Mouse (Mus musculus): Measurements from ENCODE around the gene Slc40a1. TPM values are rescaled to one million over a fixed set of nuclear protein-coding genes. Genes with fewer than 3 reads are reported as not detected.

Slc40a1 gene
- polyA plus RNA-seq, 1 experiment from 2014 or later = 19.4 TPM

GRCm38 (mm10) chr1:45882076-45882475, 44.2 kb downstream of the Slc40a1 start:
- Histone ChIP-seq H3K4me3 (no peak overlapping the region), H3K36me3 (no peaks in the 10 kb centered on the region), H3K4me1 (no peaks in the 10 kb centered on the region), H3K27me3 (replicated peaks) (no peaks in the 10 kb centered on the region), H3K9ac (no peak overlapping the region), H3K9me3 (no peaks in the 10 kb centered on the region), H3K27ac (replicated peaks) (no peak overlapping the region), H3K4me2 (no peak overlapping the region)
- WGBS = 60% methylated on average over 6 of the region's 6 CpGs
- no peak for ATAC-seq (ENCODE audit: extremely low read depth, insufficient number of reproducible peaks, low FRiP score, low TSS enrichment)

DNA sequence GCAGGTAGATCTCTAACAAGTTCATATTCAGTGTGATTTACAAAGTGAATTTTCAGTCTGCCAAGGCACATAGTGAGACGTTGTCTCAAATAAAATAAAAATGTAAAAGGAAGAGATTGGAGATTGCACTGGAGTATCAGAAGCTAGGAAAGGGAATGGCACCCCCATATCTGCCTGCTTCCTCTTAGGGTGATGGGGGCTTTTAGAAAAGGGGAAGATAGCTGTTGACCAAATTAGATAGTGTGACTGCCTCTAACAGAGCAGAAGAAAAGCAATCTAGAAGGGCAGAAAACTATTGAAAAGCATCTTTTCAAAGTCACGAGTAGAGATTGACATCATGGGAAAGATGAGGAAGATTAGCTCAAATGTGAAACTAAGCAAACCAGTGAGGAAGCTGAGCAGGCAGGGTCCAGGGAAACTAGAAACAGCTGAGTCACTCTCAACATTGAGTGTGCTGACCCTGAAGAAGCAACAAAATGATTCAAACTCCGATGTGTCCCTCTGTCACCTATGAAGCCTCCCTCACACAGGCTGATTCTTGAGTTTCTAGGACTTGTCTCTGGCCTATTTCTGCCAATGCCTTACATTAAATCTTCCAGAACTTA, 45.0 kb downstream of the Slc40a1 start:
- WGBS = 72% methylated on average over 3 of the region's 3 CpGs
- H3K9me3 ChIP-seq = no peaks in the 10 kb centered on the region
- no peak overlapping the region for H3K27ac ChIP-seq (replicated peaks)
- ATAC-seq (ENCODE audit: extremely low read depth, insufficient number of reproducible peaks, low FRiP score, low TSS enrichment) = no peak
- H3K4me3 ChIP-seq = no peak overlapping the region
- no peaks in the 10 kb centered on the region for H3K36me3 ChIP-seq
- no peak overlapping the region for H3K9ac ChIP-seq
- no peaks in the 10 kb centered on the region for H3K4me1 ChIP-seq
- no peak overlapping the region for H3K4me2 ChIP-seq
- H3K27me3 ChIP-seq (replicated peaks) = no peaks in the 10 kb centered on the region

GRCm38 (mm10) chr1:45877463-45877862, 48.9 kb downstream of the Slc40a1 start:
- Histone ChIP-seq H3K4me3 (no peak overlapping the region), H3K9ac (no peak overlapping the region), H3K27me3 (replicated peaks) (no peaks in the 10 kb centered on the region), H3K36me3 (no peaks in the 10 kb centered on the region), H3K27ac (replicated peaks) (no peak overlapping the region), H3K9me3 (no peaks in the 10 kb centered on the region), H3K4me1 (no peaks in the 10 kb centered on the region), H3K4me2 (no peak overlapping the region)
- 60% methylated on average over 3 of the region's 3 CpGs for WGBS
- no peak for ATAC-seq (ENCODE audit: extremely low read depth, insufficient number of reproducible peaks, low FRiP score, low TSS enrichment)

- Histone ChIP-seq H3K36me3 (no peaks in the 10 kb centered on the region), H3K27ac (replicated peaks) (no peak overlapping the region), H3K4me3 (no peak overlapping the region), H3K9ac (no peak overlapping the region), H3K4me2 (no peak overlapping the region), H3K9me3 (no peaks in the 10 kb centered on the region), H3K4me1 (no peaks in the 10 kb centered on the region), H3K27me3 (replicated peaks) (no peaks in the 10 kb centered on the region)
- 81% methylated on average over 6 of the region's 6 CpGs for WGBS
- no peak for ATAC-seq (ENCODE audit: extremely low read depth, insufficient number of reproducible peaks, low FRiP score, low TSS enrichment)
Observed at GRCm38 (mm10) chr1:45876450-45877198, 49.7 kb downstream of the Slc40a1 start.

DNA sequence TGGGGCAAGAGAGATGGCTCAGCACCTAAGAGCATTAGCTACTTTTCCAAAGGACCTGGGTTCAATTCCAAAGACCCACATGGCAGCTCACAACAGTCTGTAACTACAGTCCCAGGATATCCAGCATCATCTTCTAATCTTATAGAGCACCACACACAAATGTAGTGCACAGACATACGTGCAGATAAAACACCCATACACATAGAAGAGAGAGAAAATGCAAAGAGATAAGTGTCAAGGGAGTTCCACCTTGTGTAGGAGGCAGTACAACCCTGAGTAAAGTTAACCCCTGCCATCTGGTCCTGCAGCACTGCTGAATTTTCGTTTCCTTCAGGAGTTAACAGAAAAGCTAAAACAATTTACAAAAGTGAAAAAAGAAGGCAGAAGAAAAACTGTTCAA, 50.7 kb downstream of the Slc40a1 start:
- no peak overlapping the region for H3K27ac ChIP-seq (replicated peaks)
- no peaks in the 10 kb centered on the region for H3K9me3 ChIP-seq
- no peak overlapping the region for H3K4me3 ChIP-seq
- H3K9ac ChIP-seq = no peak overlapping the region
- WGBS = 56% methylated on average over 2 of the region's 2 CpGs
- no peaks in the 10 kb centered on the region for H3K36me3 ChIP-seq
- no peaks in the 10 kb centered on the region for H3K27me3 ChIP-seq (replicated peaks)
- ATAC-seq (ENCODE audit: extremely low read depth, insufficient number of reproducible peaks, low FRiP score, low TSS enrichment) = no peak
- H3K4me2 ChIP-seq = no peak overlapping the region
- no peaks in the 10 kb centered on the region for H3K4me1 ChIP-seq

- H3K4me3 ChIP-seq = no peak overlapping the region
- no peak overlapping the region for H3K9ac ChIP-seq
- ATAC-seq (ENCODE audit: extremely low read depth, insufficient number of reproducible peaks, low FRiP score, low TSS enrichment) = no peak
- 74% methylated on average over 2 of the region's 2 CpGs for WGBS
- no peaks in the 10 kb centered on the region for H3K9me3 ChIP-seq
- peaks cover 8% of the 10 kb centered on the region for H3K4me1 ChIP-seq
- 0 out of 2 replicates have a peak overlapping the region, but pooled peaks have one; percentile 15 for H3K27ac ChIP-seq (replicated peaks)
- no peaks in the 10 kb centered on the region for H3K36me3 ChIP-seq
- H3K27me3 ChIP-seq (replicated peaks) = no peaks in the 10 kb centered on the region
- no peak overlapping the region for H3K4me2 ChIP-seq
Observed at GRCm38 (mm10) chr1:45873250-45873649, 53.1 kb downstream of the Slc40a1 start.

- Histone ChIP-seq H3K27me3 (replicated peaks) (no peaks in the 10 kb centered on the region), H3K4me1 (peaks cover 49% of the 10 kb centered on the region), H3K27ac (replicated peaks) (peak overlapping the region; percentile 42), H3K36me3 (no peaks in the 10 kb centered on the region), H3K4me2 (no peak overlapping the region), H3K9me3 (no peaks in the 10 kb centered on the region), H3K9ac (no peak overlapping the region), H3K4me3 (no peak overlapping the region)
- WGBS = 61% methylated on average over 3 of the region's 3 CpGs
- ATAC-seq (ENCODE audit: extremely low read depth, insufficient number of reproducible peaks, low FRiP score, low TSS enrichment) = no peak
Observed at GRCm38 (mm10) chr1:45868479-45869137, 57.7 kb downstream of the Slc40a1 start.

- peak overlapping the region; percentile 33; the same call in 1 of the 2 replicates for H3K27ac ChIP-seq (replicated peaks)
- no peaks in the 10 kb centered on the region for H3K27me3 ChIP-seq (replicated peaks)
- H3K9me3 ChIP-seq = peaks cover 2% of the 10 kb centered on the region
- no peak overlapping the region for H3K4me3 ChIP-seq
- H3K4me1 ChIP-seq = peaks cover 49% of the 10 kb centered on the region
- 67% methylated on average over 1 of the region's 1 CpGs for WGBS
- H3K4me2 ChIP-seq = no peak overlapping the region
- ATAC-seq (ENCODE audit: extremely low read depth, insufficient number of reproducible peaks, low FRiP score, low TSS enrichment) = no peak
- no peaks in the 10 kb centered on the region for H3K36me3 ChIP-seq
- H3K9ac ChIP-seq = no peak overlapping the region
Observed at GRCm38 (mm10) chr1:45868050-45868449, 58.3 kb downstream of the Slc40a1 start.

DNA sequence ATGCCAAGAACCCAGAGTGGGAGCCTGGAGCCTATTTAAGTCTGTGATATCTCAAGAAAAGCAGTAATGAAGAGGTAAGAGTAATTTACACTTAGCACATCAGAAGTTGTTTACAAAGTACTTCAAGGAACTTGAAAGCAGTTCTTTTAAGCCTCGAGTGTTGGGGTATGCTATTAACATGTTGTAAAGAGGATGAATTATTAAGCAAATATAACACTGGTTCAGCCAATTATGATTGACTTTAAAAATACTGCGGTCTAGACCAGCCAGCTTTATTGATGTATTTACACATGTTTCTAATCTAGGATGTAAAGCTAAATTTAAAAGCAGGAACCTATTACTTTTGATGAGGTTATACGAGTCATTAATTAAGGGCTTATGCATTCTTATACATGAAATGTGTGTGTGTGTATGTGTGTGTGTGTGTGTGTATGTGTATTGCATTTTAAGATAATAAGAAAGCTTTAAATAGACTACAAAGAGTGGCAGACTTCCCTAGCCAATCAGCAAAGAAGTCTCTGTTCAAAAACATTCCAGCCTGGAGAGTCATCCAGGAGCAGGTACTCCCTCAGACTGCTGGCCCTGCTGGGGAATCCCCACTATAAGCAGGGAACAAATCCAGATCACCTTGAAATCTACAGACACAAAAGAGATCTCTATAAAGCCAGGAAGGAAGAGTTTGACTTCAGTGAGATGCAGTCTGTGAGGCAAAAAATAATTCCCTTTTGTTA, 59.9 kb downstream of the Slc40a1 start:
- ATAC-seq (ENCODE audit: extremely low read depth, insufficient number of reproducible peaks, low FRiP score, low TSS enrichment) = no peak
- 55% methylated on average over 3 of the region's 3 CpGs for WGBS
- H3K9ac ChIP-seq = no peak overlapping the region

DNA sequence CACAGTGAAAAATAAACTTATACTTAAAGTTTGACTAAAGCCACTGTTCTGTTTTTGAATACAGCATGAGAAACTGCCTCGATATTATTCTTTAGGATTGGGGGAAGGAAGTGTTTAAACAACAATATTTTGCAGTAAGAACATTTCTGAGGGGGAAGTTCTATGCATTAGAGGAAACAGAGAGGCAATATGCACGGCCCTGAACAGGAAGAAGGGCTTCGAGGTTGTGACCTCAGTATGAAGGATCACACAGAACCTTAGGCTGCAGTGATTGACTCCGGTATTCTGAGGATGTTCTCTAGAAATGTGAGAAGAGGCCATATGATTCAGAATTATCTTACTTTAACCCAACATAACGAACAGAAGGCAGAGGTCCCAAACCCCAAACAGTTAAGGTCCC, 60.6 kb downstream of the Slc40a1 start:
- Histone ChIP-seq H3K4me3 (no peak overlapping the region), H3K4me1 (peaks cover 49% of the 10 kb centered on the region), H3K9ac (no peak overlapping the region), H3K9me3 (peaks cover 4% of the 10 kb centered on the region), H3K36me3 (no peaks in the 10 kb centered on the region), H3K4me2 (no peak overlapping the region), H3K27me3 (replicated peaks) (no peaks in the 10 kb centered on the region), H3K27ac (replicated peaks) (peak overlapping the region; percentile 30)
- no peak for ATAC-seq (ENCODE audit: extremely low read depth, insufficient number of reproducible peaks, low FRiP score, low TSS enrichment)
- WGBS = 54% methylated on average over 5 of the region's 5 CpGs

More for the DNA sequence above, 59.9 kb downstream of the Slc40a1 start:
- no peak overlapping the region for H3K4me3 ChIP-seq
- no peaks in the 10 kb centered on the region for H3K36me3 ChIP-seq
- H3K4me2 ChIP-seq = no peak overlapping the region
- H3K27me3 ChIP-seq (replicated peaks) = no peaks in the 10 kb centered on the region
- H3K9me3 ChIP-seq = peaks cover 4% of the 10 kb centered on the region
- H3K4me1 ChIP-seq = peaks cover 49% of the 10 kb centered on the region
- peak overlapping the region; percentile 34 for H3K27ac ChIP-seq (replicated peaks)

GRCm38 (mm10) chr1:45865316-45865715, 61.0 kb downstream of the Slc40a1 start:
- H3K27ac ChIP-seq (replicated peaks) = peak overlapping the region; percentile 62
- peaks cover 52% of the 10 kb centered on the region for H3K4me1 ChIP-seq
- H3K9me3 ChIP-seq = peaks cover 4% of the 10 kb centered on the region
- no peak for ATAC-seq (ENCODE audit: extremely low read depth, insufficient number of reproducible peaks, low FRiP score, low TSS enrichment)
- no peaks in the 10 kb centered on the region for H3K27me3 ChIP-seq (replicated peaks)
- H3K4me2 ChIP-seq = no peak overlapping the region
- H3K36me3 ChIP-seq = no peaks in the 10 kb centered on the region
- WGBS = 33% methylated on average over 1 of the region's 1 CpGs
- H3K4me3 ChIP-seq = no peak overlapping the region
- H3K9ac ChIP-seq = no peak overlapping the region
